10 mouse cellular contexts compared by ENCODE assay signal in the genomic region with DNA sequence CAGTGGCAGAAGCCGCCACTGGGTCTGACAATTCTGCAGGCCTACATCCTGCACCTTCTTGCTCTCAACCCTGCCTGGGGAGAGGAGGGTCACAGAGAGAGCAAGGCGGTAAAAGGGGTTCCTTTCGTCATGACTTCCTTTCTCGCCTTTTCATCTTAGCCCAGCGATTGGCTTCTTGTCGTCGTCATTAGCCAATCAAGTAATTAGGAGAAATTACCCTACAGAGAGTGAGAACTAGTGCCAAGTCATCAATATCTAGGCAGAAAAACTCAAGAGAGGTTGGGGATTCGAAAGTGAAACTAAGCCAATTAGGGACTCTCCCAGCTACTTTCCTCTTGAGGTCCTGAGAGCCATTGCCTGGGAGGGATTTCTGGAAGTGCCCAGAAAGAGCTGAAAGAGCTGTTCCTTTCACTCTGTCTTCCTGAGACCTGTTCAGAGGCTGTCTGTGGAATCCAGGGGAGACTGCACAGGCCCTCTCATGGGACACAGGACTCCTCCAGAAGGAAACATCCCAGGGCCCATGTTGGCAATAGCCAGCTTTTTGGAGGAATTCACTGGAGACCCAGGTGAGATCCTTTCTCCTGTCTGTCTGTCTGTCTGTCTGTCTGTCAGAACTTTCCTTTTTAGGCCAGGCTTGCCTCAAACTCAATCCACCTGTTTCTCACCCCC. TPM values are rescaled to one million over a fixed set of nuclear protein-coding genes. Genes with fewer than 3 reads are reported as not detected.
DNase-seq lines count a peak whose midpoint lies in the region; ATAC-seq lines count a peak whose summit lies in the region.
"Not testable (repeated sequence)": the region's sequence is repeated elsewhere in the genome, so short reads cannot be mapped to it uniquely, and the experiment has no call there.
"Had no signal": no experiment of that assay in that cellular context is flagged by ENCODE, and none has a peak within 500 bp of the region (broad histone marks: within the 10 kb centered on the region; RNA-seq: fewer than 3 reads in every experiment).

A gene (plus strand): TSS at position 327 of the 669 bp plus-strand sequence.

- not testable (repeated sequence) for H3K4me1 ChIP-seq in forebrain, embryonic 16.5 days (replicated peaks; ENCODE audit: control insufficient read depth, insufficient read depth, low read length)

- peak within 1 kb of the TSS; percentile 29 for H3K4me2 ChIP-seq in forebrain, embryonic 16.5 days (ENCODE audit: low read length)

- not testable (repeated sequence) for H3K9ac ChIP-seq in forebrain, embryonic 16.5 days (replicated peaks; ENCODE audit: low read depth, low read length)

- H3K27ac ChIP-seq in forebrain, embryonic 16.5 days (ENCODE audit: low read length): not testable (repeated sequence)

- peak; percentile 68; the same call in 1 of the 2 replicates for ATAC-seq in forebrain, embryonic 16.5 days
- peak; percentile 94 for ATAC-seq in hematopoietic stem cell, adult 5-6 weeks (replicated peaks in 1 of 2; ENCODE audit: insufficient read depth in 1 of 2, low FRiP score in 2 of 2, low TSS enrichment in 1 of 2, low read depth in 1 of 2, poor library complexity in 2 of 2, severe bottlenecking in 2 of 2)

- WGBS in forebrain, embryonic 16.5 days: 4% methylated on average over 8 of the region's 8 CpGs

- not testable (repeated sequence) for H3K27me3 ChIP-seq in forebrain, embryonic 16.5 days (replicated peaks; ENCODE audit: control insufficient read depth, insufficient read depth, low read length)

- peak within 1 kb of the TSS; percentile 18; the same call in 1 of the 2 replicates for H3K4me3 ChIP-seq in forebrain, embryonic 16.5 days (replicated peaks; ENCODE audit: low read length)

- not testable (repeated sequence) for H3K9me3 ChIP-seq in forebrain, embryonic 16.5 days (ENCODE audit: control insufficient read depth, low read length)

- DNase-seq in ES-CJ7 (ENCODE audit: low read depth, low spot score): peak; percentile 9
- DNase-seq in c-Kit-positive CD71-negative TER-119-negative erythroid progenitor cells, embryonic 14.5 days (ENCODE audit: low read depth): peak; percentile 29
- peak; percentile 45 to 72 for DNase-seq in kidney, postnatal 25 days
- DNase-seq in lung, adult 18-20 months: peak; percentile 77 to 88
- peak; percentile 96 for DNase-seq in naive thymus-derived CD4-positive, alpha-beta T cell, adult 2 months (ENCODE audit: low read depth)
- DNase-seq in thymus, adult 18-20 months: peak; percentile 61 to 85

- not testable (repeated sequence) for H3K36me3 ChIP-seq in forebrain, embryonic 16.5 days (ENCODE audit: control insufficient read depth, insufficient read depth)

RNA-seq across cellular contexts. Expression of the gene that starts here (rescaled TPM):
- not detected in 2 replicates for polyA plus RNA-seq in forebrain, embryonic 16.5 days (2015; fragmentation: Nextera tagmentation; extraction: Ambion mirVana)
- total RNA-seq in hematopoietic stem cell, adult 5-6 weeks (2017): 0.56 TPM in 1 of 2 replicates, not detected in the other
- total RNA-seq: gastrocnemius, postnatal 4 days had no signal
- polyA plus RNA-seq: neural tube, embryonic 11.5 days had no signal

Comparison
In these comparisons a context has a peak if more than half of its experiments do, and no peak if none do; other contexts are left out.
1. Peak in ATAC-seq, H3K4me3 ChIP-seq and H3K4me2 ChIP-seq in forebrain, embryonic 16.5 days; RNA of the gene not detected or under 1 TPM.
2. Peak in ATAC-seq in hematopoietic stem cell, adult 5-6 weeks; RNA of the gene not detected or under 1 TPM.
3. DNase-seq: peak in every context shown above with its lines; median percentile 96 in naive thymus-derived CD4-positive, alpha-beta T cell, adult 2 months; 82 in lung, adult 18-20 months; 73 in thymus, adult 18-20 months; 58 in kidney, postnatal 25 days; 29 in c-Kit-positive CD71-negative TER-119-negative erythroid progenitor cells, embryonic 14.5 days; 9 in ES-CJ7.